Mouse (Mus musculus): ENCODE measurements around the gene Cenpu.

- TF ChIP-seq CTCF (IDR thresholded peaks at IDR 0.05; ENCODE audit: low read depth, low read length) (no peak), POLR2A (IDR thresholded peaks at IDR 0.05; ENCODE audit: insufficient read depth, low read length) (no peak)
Measured at GRCm38 (mm10) chr8:46593067-46593466, 41.2 kb downstream of the Cenpu start.
